Mouse (Mus musculus): ENCODE measurements around the gene Atxn7.

- TF ChIP-seq CTCF (IDR thresholded peaks at IDR 0.05; ENCODE audit: extremely low read depth, insufficient read depth, insufficient read length, insufficient replicate concordance) = no peak
- TF ChIP-seq POLR2A (IDR thresholded peaks at IDR 0.05; ENCODE audit: low read depth, low read length) = no peak
Observed at GRCm38 (mm10) chr14:14062531-14063245, 101.4 kb downstream of the Atxn7 start.
